Comparison of ENCODE assay signal across 9 mouse cellular contexts in genomic region chr10:4041691-4042090, GRCm38 (mm10).
DNase-seq lines count a peak whose midpoint lies in the region; ATAC-seq and TF ChIP-seq lines count a peak whose summit lies in the region.
"Had no signal": no experiment of that assay in that cellular context is flagged by ENCODE, and none has a peak within 500 bp of the region (broad histone marks: within the 10 kb centered on the region; RNA-seq: fewer than 3 reads in every experiment).

No protein-coding gene starts in this region.

- H3K36me3 ChIP-seq in forebrain, embryonic 14.5 days (ENCODE audit: control insufficient read depth, insufficient read depth, low read length) = no peaks in the 10 kb centered on the region
- H3K36me3 ChIP-seq in lung, postnatal 0 days (ENCODE audit: insufficient read depth, low read length) = no peaks in the 10 kb centered on the region
- H3K36me3 ChIP-seq in spleen, adult 2 months (ENCODE audit: control insufficient read depth, insufficient read depth, low read length) = no peaks in the 10 kb centered on the region; the same call in 1 of the 2 replicates
- H3K36me3 ChIP-seq: heart, embryonic 15.5 days had no signal

- TF ChIP-seq CTCF in lung, postnatal 0 days (IDR thresholded peaks at IDR 0.05) = peak; percentile 81
- TF ChIP-seq CTCF in spleen, adult 2 months (IDR thresholded peaks at IDR 0.05; ENCODE audit: extremely low read depth, insufficient read depth, insufficient read length, insufficient replicate concordance) = peak; percentile 46; the same call in 1 of the 2 replicates

- H3K9me3 ChIP-seq in forebrain, embryonic 14.5 days (replicated peaks; ENCODE audit: control insufficient read depth, low read length) = no peaks in the 10 kb centered on the region
- H3K9me3 ChIP-seq in lung, postnatal 0 days (ENCODE audit: low read length) = no peaks in the 10 kb centered on the region
- H3K9me3 ChIP-seq: heart, embryonic 15.5 days had no signal

- 73% methylated on average over 9 of the region's 9 CpGs for WGBS in forebrain, embryonic 14.5 days
- WGBS in lung, postnatal 0 days = 64% methylated on average over 9 of the region's 9 CpGs
- 72% methylated on average over 9 of the region's 9 CpGs for WGBS in spleen, adult 2 months

- DNase-seq in adrenal gland, adult (ENCODE audit: inconsistent age in 2 of 2, low spot score in 1 of 2) = peak; percentile 48 to 83
- no peak for DNase-seq in adrenal gland, postnatal 4 days (ENCODE audit: low spot score in 2 of 2)
- DNase-seq in 3T3-L1 (ENCODE audit: low read depth, low spot score) = peak; percentile 66
- DNase-seq in adrenal gland, postnatal 36 days = peak; percentile 67 to 76
- peak; percentile 58 for DNase-seq in forebrain, embryonic 14.5 days (ENCODE audit: low spot score)
- peak; percentile 53 for DNase-seq in kidney, postnatal 14 days
- DNase-seq in lung, postnatal 0 days (ENCODE audit: low spot score) = peak; percentile 75
- DNase-seq in spleen, adult 2 months (ENCODE audit: low read depth in 1 of 2, low spot score in 2 of 2) = peak; percentile 4 to 21

- no peak for ATAC-seq in forebrain, embryonic 14.5 days
- peak; percentile 74 for ATAC-seq in lung, postnatal 0 days

- no peaks in the 10 kb centered on the region for H3K4me1 ChIP-seq in forebrain, embryonic 14.5 days (ENCODE audit: control insufficient read depth, insufficient read depth, low read length)
- no peaks in the 10 kb centered on the region for H3K4me1 ChIP-seq in lung, postnatal 0 days (ENCODE audit: insufficient read depth, low read depth, low read length)
- no peaks in the 10 kb centered on the region for H3K4me1 ChIP-seq in spleen, adult 2 months (ENCODE audit: control insufficient read depth, insufficient read depth, insufficient read length)
- H3K4me1 ChIP-seq: heart, embryonic 15.5 days had no signal

- H3K4me2 ChIP-seq in forebrain, embryonic 14.5 days (ENCODE audit: low read length) = no peak overlapping the region
- H3K4me2 ChIP-seq in lung, postnatal 0 days (replicated peaks; ENCODE audit: low read depth, low read length) = no peak overlapping the region
- H3K4me2 ChIP-seq: heart, embryonic 15.5 days had no signal

- no peaks in the 10 kb centered on the region for H3K27me3 ChIP-seq in forebrain, embryonic 14.5 days (replicated peaks; ENCODE audit: control insufficient read depth, insufficient read depth, low read length)
- H3K27me3 ChIP-seq in lung, postnatal 0 days (replicated peaks; ENCODE audit: insufficient read depth, low read length) = no peaks in the 10 kb centered on the region
- no peaks in the 10 kb centered on the region for H3K27me3 ChIP-seq in spleen, adult 2 months (ENCODE audit: control insufficient read depth, insufficient read depth, low read length)
- H3K27me3 ChIP-seq: heart, embryonic 15.5 days had no signal

- no peak overlapping the region for H3K9ac ChIP-seq in forebrain, embryonic 14.5 days (ENCODE audit: low read length)
- no peak overlapping the region for H3K9ac ChIP-seq in lung, postnatal 0 days (replicated peaks; ENCODE audit: low read depth)
- H3K9ac ChIP-seq: heart, embryonic 15.5 days had no signal

- TF ChIP-seq EP300 in lung, postnatal 0 days (IDR thresholded peaks at IDR 0.05) = no peak

- H3K27ac ChIP-seq in forebrain, embryonic 14.5 days (ENCODE audit: low read depth, low read length) = no peak overlapping the region
- no peak overlapping the region for H3K27ac ChIP-seq in lung, postnatal 0 days (ENCODE audit: low read length)
- H3K27ac ChIP-seq in spleen, adult 2 months (ENCODE audit: insufficient read depth, low read length) = no peak overlapping the region
- H3K27ac ChIP-seq: heart, embryonic 15.5 days had no signal

- TF ChIP-seq POLR2A in spleen, adult 2 months (IDR thresholded peaks at IDR 0.05; ENCODE audit: low read depth, low read length) = no peak

- H3K4me3 ChIP-seq in forebrain, embryonic 14.5 days (ENCODE audit: low read depth, low read length) = no peak overlapping the region
- H3K4me3 ChIP-seq in lung, postnatal 0 days (ENCODE audit: low read depth, low read length) = no peak overlapping the region
- no peak overlapping the region for H3K4me3 ChIP-seq in spleen, adult 2 months (ENCODE audit: extremely low read depth, insufficient read depth, insufficient read length)
- H3K4me3 ChIP-seq: heart, embryonic 15.5 days had no signal

Comparison
In these comparisons a context has a peak if more than half of its experiments do, and no peak if none do; other contexts are left out.
1. DNase-seq: peak in adrenal gland, adult (2 of 2), 3T3-L1 (single experiment), adrenal gland, postnatal 36 days (2 of 2), forebrain, embryonic 14.5 days (single experiment), kidney, postnatal 14 days (single experiment), lung, postnatal 0 days (single experiment) and spleen, adult 2 months (2 of 2); none in adrenal gland, postnatal 4 days (0 of 2).